Mouse (Mus musculus): ENCODE data around the gene Lima1.
"Not testable (repeated sequence)": the region's sequence is repeated elsewhere in the genome, so short reads cannot be mapped to it uniquely, and the experiment has no call there.

The Lima1 gene

DNA sequence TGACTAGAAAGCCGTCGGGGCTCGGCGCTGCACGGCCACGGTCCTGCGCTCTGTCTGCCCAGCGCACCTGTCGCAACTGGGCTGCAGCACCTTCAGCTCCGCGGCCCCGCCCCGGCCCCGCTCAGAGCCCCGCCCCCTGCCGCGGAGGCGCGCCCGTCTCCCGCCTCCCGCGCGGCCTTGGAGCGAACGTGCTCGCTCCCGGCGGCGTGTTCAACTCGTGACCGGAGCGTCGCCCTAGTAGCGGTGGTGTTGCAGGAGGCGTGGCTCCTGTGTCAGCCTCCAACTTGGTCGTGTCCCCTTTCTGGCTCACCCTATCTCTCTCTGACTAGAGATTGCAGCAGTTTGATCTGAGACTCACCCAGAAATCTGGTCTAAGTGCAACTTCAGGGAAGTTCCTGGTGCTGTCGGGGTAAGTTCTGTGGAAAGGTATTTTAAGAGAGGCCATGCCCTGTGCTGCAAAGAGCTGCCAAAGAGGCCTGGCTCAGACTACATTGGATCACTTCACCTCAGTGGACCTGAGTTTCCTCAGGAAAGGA is at the start of gene Lima1:
Gene Lima1 (minus strand): TSS at position 123 of the 536 bp plus-strand sequence.
- in situ Hi-C loops (cut with MboI; ENCODE audit: low sequenced_read_pairs) = no loop called here

DNA sequence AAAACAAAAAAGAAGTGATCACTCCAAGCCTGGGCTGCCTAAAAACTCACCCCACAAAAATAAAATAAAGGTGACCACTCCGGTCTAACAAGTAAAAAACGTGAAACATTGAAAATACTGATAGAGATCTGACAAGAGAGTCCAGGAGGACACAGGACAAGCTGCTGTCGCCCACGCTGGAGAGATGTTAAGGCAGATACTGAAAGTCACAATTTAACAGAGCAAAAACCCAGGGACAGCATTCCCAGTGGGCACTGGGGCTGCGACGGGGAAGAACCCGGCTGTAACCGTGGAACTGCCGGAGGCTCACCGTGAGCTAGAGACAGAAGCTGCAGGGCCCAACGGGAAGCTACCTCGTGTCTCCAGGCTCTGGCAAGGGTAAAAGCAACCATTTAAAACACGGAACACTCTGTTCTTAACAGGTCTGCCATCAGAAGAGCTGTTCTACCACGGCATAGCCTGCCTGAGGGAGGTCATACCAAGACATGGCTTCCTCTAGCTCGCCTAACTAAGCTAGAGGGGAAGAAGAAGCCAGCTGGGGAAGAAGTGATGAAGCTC is 44.4 kb upstream of the Lima1 start:
- in situ Hi-C loops (cut with MboI; ENCODE audit: low sequenced_read_pairs) = no loop called here

- in situ Hi-C loops (cut with MboI; ENCODE audit: low sequenced_read_pairs) = no loop called here
Measured at GRCm38 (mm10) chr15:99917264-99917663, 42.0 kb upstream of the Lima1 start.

DNA sequence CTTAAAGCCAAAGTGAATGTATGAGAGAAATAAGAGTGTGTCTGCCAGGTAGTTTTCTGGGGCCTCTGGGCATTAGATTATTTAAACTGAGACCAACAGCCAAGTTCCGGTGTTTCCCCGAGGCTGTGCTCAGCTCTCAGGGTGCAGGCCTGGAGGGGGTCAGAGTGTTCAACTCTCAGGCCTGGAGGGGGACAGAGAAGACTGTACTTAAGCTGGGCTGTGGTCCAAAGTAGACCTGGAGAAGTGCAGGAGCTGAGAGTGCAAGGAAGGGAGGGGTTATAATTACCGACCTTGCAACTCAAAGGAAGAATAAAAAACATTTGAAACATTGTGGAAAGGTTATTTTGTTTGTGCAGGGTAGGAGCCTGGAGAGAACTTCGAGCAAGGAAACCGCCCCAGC is 39.4 kb upstream of the Lima1 start:
- in situ Hi-C loops (cut with MboI; ENCODE audit: low sequenced_read_pairs) = no loop called here

DNA sequence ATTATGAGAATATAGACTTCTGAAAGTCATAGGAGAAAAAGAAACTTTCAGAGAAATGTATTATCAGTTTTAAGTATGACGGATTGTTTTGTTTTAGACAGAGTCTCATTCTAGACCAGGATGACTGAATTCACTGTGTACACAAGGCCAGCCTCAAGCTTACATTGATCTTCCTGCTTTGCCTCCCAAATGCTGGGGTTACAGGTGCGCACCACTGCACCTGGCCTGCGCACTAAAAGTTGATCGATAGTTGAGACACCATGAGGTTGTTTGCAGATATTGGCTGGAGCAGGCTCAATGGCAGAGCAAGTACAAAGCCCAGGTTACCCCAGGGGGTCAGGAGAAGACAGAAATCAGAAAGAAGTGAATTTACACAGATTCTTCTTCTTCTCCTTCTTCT is 36.5 kb upstream of the Lima1 start:
- in situ Hi-C loops (cut with MboI; ENCODE audit: low sequenced_read_pairs) = no loop called here

- in situ Hi-C loops (cut with MboI; ENCODE audit: low sequenced_read_pairs) = not testable (repeated sequence)
Measured at GRCm38 (mm10) chr15:99909339-99909996, 34.2 kb upstream of the Lima1 start.

DNA sequence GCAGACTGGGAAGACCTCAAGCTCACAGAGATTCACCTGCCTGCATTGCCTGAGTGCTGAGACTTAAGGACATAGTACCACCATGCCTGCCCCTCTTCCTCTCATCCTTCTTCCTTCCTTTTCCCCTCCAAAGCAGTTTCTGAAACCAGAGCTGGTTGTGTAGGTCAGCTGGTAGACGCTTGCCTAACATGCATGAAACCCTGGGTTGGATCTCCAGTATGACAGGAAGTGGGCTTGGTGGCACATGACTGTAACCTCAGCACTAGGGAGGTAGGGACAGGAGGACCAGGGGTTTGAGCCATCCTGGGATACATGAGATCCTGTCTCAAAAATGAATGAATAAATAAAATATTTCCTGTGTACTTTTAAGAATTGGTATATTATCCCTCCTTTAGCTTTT is 32.3 kb upstream of the Lima1 start:
- in situ Hi-C loops (cut with MboI; ENCODE audit: low sequenced_read_pairs) = no loop called here

DNA sequence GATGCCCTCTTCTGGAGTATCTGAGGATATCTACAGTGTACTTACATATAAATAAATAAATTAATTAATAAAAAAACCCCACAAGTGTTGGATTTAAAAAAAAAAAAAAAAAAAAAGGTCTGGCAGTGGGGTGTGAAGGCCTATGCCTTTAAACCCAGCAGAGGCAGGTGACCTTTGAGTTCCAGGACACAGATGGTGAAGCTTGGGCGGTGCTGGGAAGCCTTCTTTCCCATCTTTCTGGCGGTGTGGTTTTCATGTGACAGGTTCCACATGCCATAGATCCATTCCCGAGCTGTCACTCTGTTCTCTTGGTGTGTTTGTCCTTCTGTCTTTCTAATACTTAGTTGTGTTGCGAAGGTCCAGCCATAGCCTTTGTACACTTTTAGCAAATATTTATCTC is 31.8 kb upstream of the Lima1 start:
- in situ Hi-C loops (cut with MboI; ENCODE audit: low sequenced_read_pairs) = no loop called here

DNA sequence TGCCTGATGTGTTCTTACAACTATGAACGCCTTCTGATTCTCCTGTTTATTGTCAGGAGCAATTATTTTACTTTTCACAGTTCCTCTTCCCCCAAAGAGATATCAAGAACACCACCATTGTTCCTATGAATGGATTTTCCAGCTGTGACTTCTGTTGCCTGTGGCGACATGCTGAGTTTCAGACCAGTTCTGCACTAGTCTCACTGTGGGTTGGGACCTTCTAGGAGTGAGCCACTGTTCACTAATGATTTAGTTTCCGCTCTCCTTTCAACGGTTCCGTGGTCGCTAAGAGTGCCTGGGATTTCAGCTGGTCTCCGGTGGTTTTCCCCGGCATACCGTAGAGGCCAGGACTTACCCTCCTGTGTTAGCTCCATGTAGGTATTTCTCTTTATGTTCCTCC is 29.6 kb upstream of the Lima1 start:
- in situ Hi-C loops (cut with MboI; ENCODE audit: low sequenced_read_pairs) = no loop called here

DNA sequence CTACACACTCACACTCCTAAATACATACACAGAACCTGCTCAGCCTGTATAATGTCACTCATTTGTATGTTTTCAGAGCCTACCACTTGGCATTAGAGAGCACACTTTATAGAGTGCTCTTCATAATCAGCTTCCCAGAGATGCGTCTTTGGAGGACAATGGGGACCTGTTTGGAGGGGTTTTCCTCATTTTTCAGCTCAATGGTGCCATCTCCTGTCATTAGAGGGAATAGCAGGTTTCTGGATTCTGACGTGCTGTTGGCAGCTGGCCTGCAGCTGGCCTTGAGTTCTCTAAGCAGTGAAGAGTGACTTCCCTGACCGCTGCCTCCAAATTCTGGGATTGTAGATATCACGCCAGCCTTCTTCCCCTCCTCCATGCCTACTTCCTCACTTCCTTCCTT is 29.1 kb upstream of the Lima1 start:
- in situ Hi-C loops (cut with MboI; ENCODE audit: low sequenced_read_pairs) = no loop called here

DNA sequence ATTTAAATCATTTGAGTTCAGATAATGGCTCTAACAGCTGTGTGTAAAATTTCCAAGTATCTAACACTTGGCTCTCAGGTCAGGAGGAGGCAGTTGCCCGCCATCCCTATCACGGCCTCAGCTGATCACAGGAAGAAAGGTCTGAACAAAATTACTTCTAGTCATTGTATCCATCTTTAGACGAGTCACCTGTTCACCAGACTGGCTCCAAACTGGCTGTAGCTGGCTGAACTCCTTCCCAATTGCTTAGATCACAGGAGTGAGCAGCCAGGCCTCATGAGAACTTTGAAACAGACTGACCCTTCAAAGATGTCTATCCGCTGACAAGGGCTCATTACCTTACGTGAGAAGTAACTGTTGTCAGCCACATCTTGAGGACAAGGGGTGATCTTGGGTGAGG is 28.0 kb upstream of the Lima1 start:
- in situ Hi-C loops (cut with MboI; ENCODE audit: low sequenced_read_pairs) = no loop called here

- in situ Hi-C loops (cut with MboI; ENCODE audit: low sequenced_read_pairs) = no loop called here
Measured at GRCm38 (mm10) chr15:99902786-99903185, 27.5 kb upstream of the Lima1 start.

GRCm38 (mm10) chr15:99896621-99897020 is 21.4 kb upstream of the Lima1 start:
- in situ Hi-C loops (cut with MboI; ENCODE audit: low sequenced_read_pairs) = loop anchor here (10.0 kb wide), 1 partner anchor 172 kb away; the partner anchor contains the start of gene Cox14

DNA sequence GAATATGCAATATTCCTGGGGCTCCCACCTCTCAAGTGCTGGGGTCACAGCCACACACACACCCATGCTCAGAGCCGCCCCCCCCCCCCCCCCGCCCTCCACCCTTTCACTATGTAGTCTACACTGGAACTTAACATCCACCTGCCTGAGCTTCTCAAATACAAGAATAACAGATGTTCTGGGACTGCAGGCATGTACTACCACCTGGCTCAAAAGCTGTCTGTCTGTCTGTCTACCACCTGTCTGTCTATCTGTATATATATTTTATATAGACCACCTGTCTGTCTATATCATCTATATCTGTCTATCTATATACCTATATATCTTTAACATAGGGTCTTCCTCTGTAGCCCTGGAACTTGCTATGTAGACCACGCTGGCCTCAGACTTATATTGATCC is 16.1 kb upstream of the Lima1 start:
- in situ Hi-C loops (cut with MboI; ENCODE audit: low sequenced_read_pairs) = loop anchor here (10.0 kb wide), 1 partner anchor 167 kb away; the partner anchor contains the start of gene Cox14

- in situ Hi-C loops (cut with MboI; ENCODE audit: low sequenced_read_pairs) = loop anchor here (10.0 kb wide), 1 partner anchor 166 kb away; the partner anchor contains the start of gene Cox14
Measured at GRCm38 (mm10) chr15:99890412-99891236, 15.4 kb upstream of the Lima1 start.

- in situ Hi-C loops (cut with MboI; ENCODE audit: low sequenced_read_pairs) = no loop called here
Measured at GRCm38 (mm10) chr15:99889275-99889874, 14.1 kb upstream of the Lima1 start.

- in situ Hi-C loops (cut with MboI; ENCODE audit: low sequenced_read_pairs) = not testable (repeated sequence)
Measured at GRCm38 (mm10) chr15:99887130-99887529, 11.9 kb upstream of the Lima1 start.

GRCm38 (mm10) chr15:99884038-99884437 is 8.8 kb upstream of the Lima1 start:
- in situ Hi-C loops (cut with MboI; ENCODE audit: low sequenced_read_pairs) = no loop called here

GRCm38 (mm10) chr15:99878541-99878940 is 3.3 kb upstream of the Lima1 start:
- in situ Hi-C loops (cut with MboI; ENCODE audit: low sequenced_read_pairs) = no loop called here

- in situ Hi-C loops (cut with MboI; ENCODE audit: low sequenced_read_pairs) = no loop called here
Measured at GRCm38 (mm10) chr15:99874612-99875333, 483 bp downstream of the Lima1 start.

Data from CH12F3 (cell line).